Mouse (Mus musculus) liver, embryonic 14.5 days (tissue): ENCODE measurements around the gene Jade2.

Experiments
- CTCF ChIP-seq: IDR thresholded peaks from 2 replicates; pipeline ENCODE4 v1.5.1; 2016; ENCODE audit warnings: antibody characterized with exemption, low read depth, control low read depth
- EP300 ChIP-seq: IDR thresholded peaks from 2 replicates; pipeline ENCODE4 v1.6.1; 2016; ENCODE audit warnings: antibody characterized with exemption, low read depth

DNA sequence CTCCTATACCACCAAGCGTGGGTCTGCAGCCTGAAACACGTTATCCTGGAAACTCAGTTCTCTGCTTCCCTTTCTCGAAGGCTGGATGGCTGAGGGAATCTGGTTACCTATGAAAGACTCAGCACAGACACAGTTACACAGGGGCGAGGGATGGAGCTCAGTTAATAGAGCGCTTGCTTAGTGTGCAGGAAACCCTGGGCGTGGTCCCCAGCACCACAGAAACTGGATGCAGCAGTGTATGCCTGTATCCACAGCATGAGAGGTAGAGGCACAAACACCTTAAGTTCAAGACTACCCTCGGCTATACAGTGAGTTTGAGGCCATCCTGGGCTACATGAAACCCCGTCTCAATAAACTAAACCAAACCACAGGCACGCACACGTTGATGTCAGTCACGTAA lies 17.5 kb downstream of the Jade2 start:
- TF ChIP-seq EP300, result no peak
- TF ChIP-seq CTCF, result no peak
